Mouse (Mus musculus) right cerebral cortex, adult 2 months (tissue): ENCODE data around the gene Zc3h7a.
A peak's percentile ranks its signal among the peaks of the same experiment; 100 is the strongest.

Experiments
- DNase-seq, 2 experiments: peaks; one replicate each; pipeline ENCODE4 v3.0.0; 2021 to 2022; ENCODE audit warnings: low spot score in 2 of 2

The Zc3h7a gene

GRCm38 (mm10) chr16:11143706-11144483, 32.3 kb downstream of the Zc3h7a start:
- DNase-seq = peak; percentile 100

- DNase-seq = peak; percentile 99
Observed at GRCm38 (mm10) chr16:11134348-11135344, 41.5 kb downstream of the Zc3h7a start, which contains the start of gene Txndc11. Txndc11 (minus strand) TSS chr16:11134650.

- no peak for DNase-seq
Observed at GRCm38 (mm10) chr16:11133476-11134347, 42.5 kb downstream of the Zc3h7a start.

GRCm38 (mm10) chr16:11132839-11133238, 43.4 kb downstream of the Zc3h7a start:
- no peak for DNase-seq

GRCm38 (mm10) chr16:11128301-11128700, 47.9 kb downstream of the Zc3h7a start:
- DNase-seq = no peak

GRCm38 (mm10) chr16:11125371-11125770, 50.8 kb downstream of the Zc3h7a start:
- DNase-seq = no peak

- no peak for DNase-seq
Observed at GRCm38 (mm10) chr16:11124110-11124509, 52.1 kb downstream of the Zc3h7a start.

GRCm38 (mm10) chr16:11122625-11123024, 53.6 kb downstream of the Zc3h7a start:
- no peak for DNase-seq

GRCm38 (mm10) chr16:11109198-11109740, 66.9 kb downstream of the Zc3h7a start:
- no peak for DNase-seq

GRCm38 (mm10) chr16:11104905-11105304, 71.3 kb downstream of the Zc3h7a start:
- DNase-seq = no peak

- no peak for DNase-seq
Observed at GRCm38 (mm10) chr16:11097301-11097700, 78.9 kb downstream of the Zc3h7a start.

- no peak for DNase-seq
Observed at GRCm38 (mm10) chr16:11093717-11094386, 82.3 kb downstream of the Zc3h7a start.

GRCm38 (mm10) chr16:11092523-11092922, 83.7 kb downstream of the Zc3h7a start:
- DNase-seq = peak in 1 of 2 experiments; percentile 70

GRCm38 (mm10) chr16:11092061-11092460, 84.1 kb downstream of the Zc3h7a start:
- no peak for DNase-seq

GRCm38 (mm10) chr16:11090836-11091570, 85.2 kb downstream of the Zc3h7a start:
- no peak for DNase-seq

- DNase-seq = peak in 1 of 2 experiments; percentile 35
Observed at GRCm38 (mm10) chr16:11086856-11087588, 89.2 kb downstream of the Zc3h7a start.
